Mouse (Mus musculus) heart, postnatal 25 days (tissue): ENCODE data around the gene Gpha2. TPM values are rescaled to one million over a fixed set of nuclear protein-coding genes. Genes with fewer than 3 reads are reported as not detected.
A peak's percentile ranks its signal among the peaks of the same experiment; 100 is the strongest.

Source experiments
- DNase-seq: peaks from one replicate; pipeline ENCODE4 v3.0.0; 2022; ENCODE audit warnings: low spot score
- intact Hi-C: fragments of 180-260 bp; cut with DNase I; formaldehyde crosslinking; loops from one replicate; pipeline ENCODE4 v1.15.1; 2025
- total RNA-seq, 2 experiments: library from RNA; stranded (reverse); gene quantifications; 2 replicates each; pipeline ENCODE4 v1.2.3; 2021

The Gpha2 gene
- not detected for total RNA-seq

GRCm38 (mm10) chr19:6226135-6226534 is at the start of gene Gpha2:
Gene Gpha2, plus strand, starts transcription at chr19:6226380.
- intact Hi-C loops: no loop called here
- no peak for DNase-seq

GRCm38 (mm10) chr19:6178775-6179174 is 47.4 kb upstream of the Gpha2 start:
- intact Hi-C loops: no loop called here
- DNase-seq: no peak

- intact Hi-C loops: no loop called here
- DNase-seq: no peak
Observed at GRCm38 (mm10) chr19:6181629-6182028, 44.6 kb upstream of the Gpha2 start.

DNA sequence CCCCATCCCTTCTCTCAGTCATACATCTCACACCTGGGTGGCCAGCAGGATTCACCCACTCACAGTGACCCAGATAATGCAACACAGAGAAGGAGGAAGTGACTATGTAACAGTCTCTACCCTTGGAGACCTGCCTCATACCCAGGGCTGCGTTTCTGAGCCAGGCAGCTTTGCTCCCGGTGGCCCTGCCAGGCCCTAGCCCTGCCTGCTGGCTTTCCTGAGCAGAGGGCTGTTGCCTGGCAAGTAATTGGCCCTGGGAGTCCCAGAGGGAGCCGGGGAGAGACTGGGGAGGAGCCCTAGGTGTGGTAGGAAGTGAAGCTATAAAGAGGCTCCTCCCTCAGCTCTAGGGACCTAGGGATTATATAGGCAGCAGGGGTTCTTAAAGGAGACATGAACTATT is 43.6 kb upstream of the Gpha2 start:
- intact Hi-C loops: no loop called here
- no peak for DNase-seq

GRCm38 (mm10) chr19:6184131-6184530 is 42.0 kb upstream of the Gpha2 start, which contains the start of gene Majin:
Gene Majin, plus strand, starts transcription at chr19:6184388.
- intact Hi-C loops: no loop called here
- no peak for DNase-seq

DNA sequence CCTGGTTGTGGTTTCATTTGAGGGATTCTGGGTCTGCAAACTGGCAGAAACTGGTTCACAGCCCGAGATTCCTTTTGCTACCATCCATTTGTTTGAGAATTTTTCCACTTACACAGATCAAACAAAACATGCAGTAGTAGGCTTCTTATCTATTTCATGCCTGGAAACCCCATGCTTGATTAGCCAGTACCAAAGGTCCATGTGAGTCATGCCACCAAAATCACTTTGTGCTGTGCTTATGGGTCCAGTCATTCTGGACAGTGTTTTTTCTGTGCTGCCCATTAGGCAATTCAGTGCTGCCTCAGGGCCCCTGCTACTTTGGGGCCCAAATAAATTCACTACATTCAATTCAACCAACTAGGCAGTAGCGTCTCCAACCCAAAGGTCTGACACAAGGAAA is 21.9 kb upstream of the Gpha2 start:
- DNase-seq: no peak

GRCm38 (mm10) chr19:6206716-6207115 is 19.5 kb upstream of the Gpha2 start:
- intact Hi-C loops: no loop called here
- DNase-seq: no peak

More for the DNA sequence above, 21.9 kb upstream of the Gpha2 start:
- intact Hi-C loops: no loop called here

GRCm38 (mm10) chr19:6216046-6216705 is 10.0 kb upstream of the Gpha2 start:
- intact Hi-C loops: no loop called here
- no peak for DNase-seq

- no peak for DNase-seq
- intact Hi-C loops: no loop called here
Observed at GRCm38 (mm10) chr19:6218606-6219005, 7.6 kb upstream of the Gpha2 start.

DNA sequence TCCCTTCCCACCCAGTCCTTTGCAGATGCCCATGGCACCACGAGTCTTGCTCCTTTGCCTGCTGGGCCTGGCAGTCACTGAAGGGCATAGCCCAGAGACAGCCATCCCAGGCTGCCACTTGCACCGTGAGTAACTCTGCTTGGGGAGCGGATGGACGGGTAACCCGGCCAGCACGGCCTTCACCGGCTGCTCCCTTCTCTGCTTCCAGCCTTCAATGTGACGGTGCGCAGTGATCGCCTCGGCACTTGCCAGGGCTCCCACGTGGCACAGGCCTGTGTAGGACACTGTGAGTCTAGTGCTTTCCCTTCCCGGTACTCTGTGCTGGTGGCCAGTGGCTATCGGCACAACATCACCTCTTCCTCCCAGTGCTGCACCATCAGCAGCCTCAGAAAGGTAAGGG is 583 bp downstream of the Gpha2 start:
- intact Hi-C loops: no loop called here
- DNase-seq: no peak

DNA sequence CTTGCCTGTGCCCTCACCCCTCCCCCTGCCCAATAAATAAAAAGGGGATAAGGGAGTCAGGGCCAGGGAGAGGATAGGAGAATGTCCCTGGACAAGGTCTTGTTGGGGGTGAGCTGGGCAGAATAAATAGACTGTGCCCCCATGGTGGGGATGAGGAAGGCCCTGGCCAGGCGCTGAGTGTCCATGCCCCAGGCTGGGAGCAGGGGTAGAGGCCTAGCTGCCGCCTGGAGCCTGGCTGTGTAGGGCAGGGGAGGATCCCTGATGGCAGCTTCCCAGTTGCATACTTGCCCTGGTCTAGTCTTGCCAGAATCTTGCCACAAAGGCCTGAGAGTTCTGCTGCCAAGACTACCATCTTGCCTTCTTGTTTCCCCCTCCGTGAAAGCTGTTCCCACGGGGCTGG is 1.7 kb downstream of the Gpha2 start:
- DNase-seq: no peak

GRCm38 (mm10) chr19:6230411-6230810 is 4.2 kb downstream of the Gpha2 start:
- no peak for DNase-seq
- intact Hi-C loops: no loop called here

More for the DNA sequence above, 1.7 kb downstream of the Gpha2 start:
- intact Hi-C loops: no loop called here

GRCm38 (mm10) chr19:6231036-6231435 is 4.9 kb downstream of the Gpha2 start:
- intact Hi-C loops: no loop called here
- no peak for DNase-seq

DNA sequence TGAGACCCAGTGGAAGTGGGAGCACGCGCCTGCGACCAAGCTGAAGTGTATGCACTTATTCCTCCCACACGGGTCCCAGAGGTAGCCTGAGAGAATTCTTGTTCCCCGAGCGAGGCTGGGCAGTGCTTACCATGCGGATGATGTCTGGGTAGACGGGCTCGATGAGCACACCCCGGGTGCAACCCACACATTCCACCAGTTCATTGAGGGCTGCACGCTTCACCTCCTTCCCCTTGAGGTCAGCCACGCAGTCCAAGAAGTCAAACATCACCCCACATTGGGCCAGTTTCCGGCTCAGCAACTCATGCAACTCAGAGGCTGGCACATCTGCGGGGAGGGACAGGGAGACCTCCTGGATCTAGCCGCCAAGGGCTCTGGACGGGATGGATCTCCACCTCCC is 7.5 kb downstream of the Gpha2 start:
- no peak for DNase-seq
- intact Hi-C loops: no loop called here

GRCm38 (mm10) chr19:6234337-6235083 is 8.3 kb downstream of the Gpha2 start:
- intact Hi-C loops: loop anchor here (5.0 kb wide), 1 partner anchor 92 kb away; the partner anchor contains the start of genes Arl2 and Batf2
- peak; percentile 42 for DNase-seq

DNA sequence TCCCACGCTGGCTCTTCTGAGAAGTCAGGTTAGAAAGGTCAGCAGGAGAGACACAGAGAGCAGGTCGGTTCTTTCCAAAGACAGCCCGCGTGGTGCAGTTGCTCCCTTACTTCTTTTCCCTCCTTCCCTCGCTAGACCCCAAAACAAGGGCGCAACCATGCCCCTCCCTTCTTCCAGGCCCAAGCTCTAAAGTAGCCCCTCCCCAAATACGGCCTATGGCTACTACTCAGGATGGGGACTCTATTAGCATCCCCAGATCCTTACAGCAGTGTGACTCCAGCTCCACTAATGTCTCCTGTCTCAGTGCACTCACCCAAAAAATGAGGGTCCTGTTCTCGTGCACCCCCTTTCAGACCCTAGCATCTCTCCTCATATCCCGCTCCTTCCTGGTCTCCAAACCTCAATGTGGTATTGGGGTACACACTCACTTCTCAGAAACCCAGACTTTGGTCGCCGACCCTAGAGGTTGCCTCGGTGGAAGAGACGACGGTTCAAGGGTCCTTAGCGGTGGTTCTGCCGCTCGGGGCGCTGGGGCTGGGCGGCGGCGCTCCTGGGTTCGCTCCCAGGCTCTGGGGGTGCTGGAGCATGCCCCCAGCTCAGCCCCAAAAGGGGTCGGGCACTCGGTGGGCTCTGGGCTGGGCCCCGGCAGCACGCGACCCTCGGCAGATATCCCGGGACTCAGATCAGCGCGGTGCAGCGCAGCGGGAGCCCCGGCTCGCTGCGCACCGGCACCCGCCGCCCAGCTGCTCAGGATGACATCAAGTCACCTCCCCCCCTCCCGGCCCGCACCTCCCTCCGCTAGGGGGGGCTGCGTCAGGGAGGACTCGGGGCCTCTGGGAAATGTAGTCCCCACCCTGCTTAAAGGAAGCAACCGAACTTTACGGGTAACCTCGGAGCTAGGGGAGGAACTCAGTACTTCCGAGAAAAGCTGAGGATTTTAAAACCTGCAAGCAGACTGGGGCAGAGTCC is 9.2 kb downstream of the Gpha2 start, which contains the start of gene Ppp2r5b:
Gene Ppp2r5b, minus strand, starts transcription at position 789 of the 969 bp plus-strand sequence.
- intact Hi-C loops: loop anchor here (5.0 kb wide), 1 partner anchor 93 kb away; the partner anchor contains the start of genes Arl2 and Batf2

DNA sequence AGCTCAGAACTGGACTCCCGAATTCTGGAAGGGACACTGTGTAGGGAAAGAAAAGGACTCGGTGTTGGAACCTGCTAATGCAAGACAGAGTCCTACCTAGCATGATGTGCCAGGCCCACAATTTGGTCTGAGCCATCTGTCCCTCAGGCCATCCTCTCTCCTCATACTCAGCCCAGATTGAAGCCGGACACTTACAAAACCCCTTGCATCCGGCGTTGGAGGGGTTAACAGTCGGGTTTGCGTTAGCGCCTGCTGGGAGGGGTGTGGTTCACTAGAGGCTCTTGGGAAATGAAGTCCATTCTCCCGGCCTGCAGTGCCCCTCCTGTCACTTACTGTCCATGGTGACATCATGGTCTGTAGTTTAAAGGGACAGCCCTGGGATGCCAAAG is 9.9 kb downstream of the Gpha2 start:
- intact Hi-C loops: loop anchor here (5.0 kb wide), 1 partner anchor 94 kb away; the partner anchor contains the start of genes Arl2 and Batf2

More for the DNA sequence above, 9.2 kb downstream of the Gpha2 start, which contains the start of gene Ppp2r5b:
- peak; percentile 94 for DNase-seq

DNA sequence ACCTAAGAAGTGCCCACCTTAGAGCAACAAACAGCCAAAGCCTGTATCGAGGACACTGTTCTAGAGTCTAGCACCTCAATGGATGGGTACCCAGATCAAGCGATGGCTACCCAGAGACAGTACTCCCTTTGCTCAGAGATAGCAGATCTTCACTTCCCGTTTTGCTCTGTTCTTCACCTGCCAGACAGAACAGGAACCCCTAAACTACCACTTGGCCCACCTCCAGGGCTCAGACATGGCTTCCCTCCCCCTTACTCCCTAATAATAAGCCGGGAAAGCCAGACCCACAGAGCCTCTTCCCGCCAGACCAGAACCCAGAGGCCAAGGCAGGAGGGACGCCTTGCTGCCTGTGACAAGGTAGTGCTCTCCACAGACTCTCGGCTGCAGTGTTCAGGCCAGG is 10.7 kb downstream of the Gpha2 start:
- no peak for DNase-seq
- intact Hi-C loops: loop anchor here (5.0 kb wide), 1 partner anchor 95 kb away; the partner anchor contains the start of genes Arl2 and Batf2

More for the DNA sequence above, 9.9 kb downstream of the Gpha2 start:
- peak; percentile 84 for DNase-seq

- intact Hi-C loops: loop anchor here (5.0 kb wide), 1 partner anchor 96 kb away; the partner anchor contains the start of genes Arl2 and Batf2
- DNase-seq: no peak
Observed at GRCm38 (mm10) chr19:6238740-6239139, 12.6 kb downstream of the Gpha2 start.

DNA sequence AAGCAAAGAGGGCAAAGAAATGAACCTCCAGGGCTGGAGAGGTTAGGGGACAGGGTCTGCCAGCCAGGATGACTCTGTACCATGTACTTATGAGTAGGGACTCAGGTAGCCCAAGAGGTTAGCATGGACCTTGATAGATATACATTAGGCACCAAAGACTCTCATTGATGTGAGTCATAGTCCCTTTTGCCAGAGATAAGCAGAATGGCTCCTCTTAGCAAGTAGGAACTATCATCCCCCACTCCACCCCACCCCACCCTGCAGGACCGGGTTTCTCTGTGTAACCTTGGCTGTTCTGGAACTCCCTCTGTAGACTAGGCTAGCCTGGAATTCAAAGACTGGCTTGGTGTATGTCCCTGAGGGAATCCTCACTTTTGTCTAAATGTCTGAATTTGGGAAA is 14.0 kb downstream of the Gpha2 start:
- intact Hi-C loops: no loop called here
- no peak for DNase-seq
